Mouse (Mus musculus) heart, adult 2 months (tissue): ENCODE measurements around the gene Med13l. TPM values are rescaled to one million over a fixed set of nuclear protein-coding genes. Genes with fewer than 3 reads are reported as not detected.

ENCODE experiments used
- DNase-seq, 2 experiments: peaks; one replicate each; pipeline ENCODE4 v3.0.0; 2021
- H3K27ac ChIP-seq: fragments of 200-600 bp; 2 replicates; pipeline ENCODE4 v1.8.1; 2022
- H3K27me3 ChIP-seq: fragments of 200-500 bp; 2 replicates; pipeline ENCODE4 v1.6.1; 2012; ENCODE audit warnings: mild to moderate bottlenecking, low read length, inconsistent platforms, mixed read lengths; ENCODE audit not compliant: control insufficient read depth, insufficient read depth
- H3K36me3 ChIP-seq: fragments of 200-500 bp; 2 replicates; pipeline ENCODE4 v1.6.1; 2012; ENCODE audit warnings: low read length, inconsistent platforms; ENCODE audit not compliant: control insufficient read depth, insufficient read depth
- H3K4me1 ChIP-seq: fragments of 200-500 bp; 2 replicates; pipeline ENCODE4 v1.6.1; 2011; ENCODE audit warnings: low read length; ENCODE audit not compliant: control insufficient read depth, insufficient read depth
- H3K4me3 ChIP-seq: fragments of 200-600 bp; 2 replicates; pipeline ENCODE4 v1.8.1; 2022
- H3K79me2 ChIP-seq: fragments of 200-500 bp; replicated peaks from 2 replicates; pipeline ENCODE4 v1.6.1; 2012; ENCODE audit warnings: mild to moderate bottlenecking, inconsistent platforms, low read length, moderate library complexity, mixed read lengths; ENCODE audit not compliant: control insufficient read depth, insufficient read depth
- H3K9ac ChIP-seq: fragments of 200-500 bp; 2 replicates; pipeline ENCODE4 v1.6.1; 2012; ENCODE audit warnings: low read depth, mild to moderate bottlenecking, control low read depth, inconsistent platforms, low read length, mixed read lengths
- CTCF ChIP-seq: fragments of 200-600 bp; IDR thresholded peaks from 2 replicates; pipeline ENCODE4 v1.8.1; 2022; ENCODE audit warnings: antibody characterized with exemption, mild to moderate bottlenecking, moderate library complexity
- EP300 ChIP-seq: fragments of 200-500 bp; IDR thresholded peaks from 2 replicates; pipeline ENCODE4 v1.6.1; 2011; ENCODE audit warnings: low read depth, low read length, control low read depth; ENCODE audit not compliant: insufficient read depth
- POLR2A ChIP-seq: fragments of 200-500 bp; IDR thresholded peaks from 2 replicates; pipeline ENCODE4 v1.6.1; 2011; ENCODE audit warnings: mild to moderate bottlenecking, low read depth, low read length, control low read depth; ENCODE audit not compliant: insufficient read depth
- WGBS: fragments of 180-500 bp; shearing (Covaris S2); methylation state at CpG from one replicate; pipeline ENCODE4 v1.1.7; 2018; 5-methylcytosine and 5-hydroxymethylcytosine counted together
- intact Hi-C: fragments of 180-260 bp; cut with DNase I; formaldehyde crosslinking; loops from one replicate; pipeline ENCODE4 v1.15.1; 2025
- polyA plus RNA-seq: library from polyadenylated mRNA; depleted of rRNA; stranded (reverse); fragments of >200 nt; gene quantifications from 2 replicates; pipeline ENCODE4 v1.2.3, GENCODE M21; 2012
- total RNA-seq, 2 experiments: library from RNA; stranded (reverse); gene quantifications; 2 replicates each; pipeline ENCODE4 v1.2.3; 2021

Med13l gene
- total and polyA plus RNA-seq, 3 experiments: 11.0 to 30.8 (median 29.9) TPM

DNA sequence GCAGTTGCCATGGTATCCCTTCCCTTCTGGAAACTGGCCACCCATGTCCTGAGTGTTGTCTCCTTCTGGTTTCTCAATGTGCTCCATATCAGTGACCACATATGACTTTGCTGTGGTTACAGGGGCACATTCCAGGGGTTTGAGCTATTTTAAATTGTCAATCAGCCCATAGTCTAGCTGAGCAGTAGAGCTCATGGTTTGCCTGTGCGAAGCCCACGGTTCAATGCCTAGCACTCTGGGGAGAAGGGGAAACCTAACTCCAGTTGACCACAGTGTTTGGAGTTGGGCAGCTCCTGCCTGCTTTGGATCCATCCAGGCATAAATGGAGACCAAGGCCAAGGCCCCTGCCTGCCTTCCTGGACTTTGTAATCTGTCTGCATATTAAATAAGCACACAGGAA lies 182.6 kb downstream of the Med13l start:
- intact Hi-C loops: no loop called here
- Histone ChIP-seq H3K4me1 (no peaks in the 10 kb centered on the region), H3K4me3 (no peak overlapping the region), H3K79me2 (no peaks in the 10 kb centered on the region), H3K36me3 (no peaks in the 10 kb centered on the region), H3K27ac (no peak overlapping the region), H3K9ac (no peak overlapping the region), H3K27me3 (no peaks in the 10 kb centered on the region)
- no peak for DNase-seq
- whole genome bisulfite sequencing: 87% methylated on average over 2 of the region's 2 CpGs
- no peak for TF ChIP-seq POLR2A
- TF ChIP-seq EP300: no peak
- no peak for TF ChIP-seq CTCF

- no peak overlapping the region for H3K27ac ChIP-seq
- H3K36me3 ChIP-seq: no peaks in the 10 kb centered on the region
- no peak overlapping the region for H3K4me3 ChIP-seq
- no peaks in the 10 kb centered on the region for H3K79me2 ChIP-seq
- H3K27me3 ChIP-seq: no peaks in the 10 kb centered on the region
- H3K4me1 ChIP-seq: no peaks in the 10 kb centered on the region
- intact Hi-C loops: no loop called here
- no peak for DNase-seq
- no peak overlapping the region for H3K9ac ChIP-seq
- WGBS: 84% methylated on average over 10 of the region's 10 CpGs
- TF ChIP-seq EP300 (no peak), POLR2A (no peak), CTCF (no peak)
These were observed 186.5 kb downstream of the Med13l start for GRCm38 (mm10) chr5:118747026-118747425.

- 81% methylated on average over 13 of the region's 13 CpGs for WGBS
- H3K27ac ChIP-seq: no peak overlapping the region
- no peak for DNase-seq
- intact Hi-C loops: no loop called here
- no peaks in the 10 kb centered on the region for H3K79me2 ChIP-seq
- H3K27me3 ChIP-seq: no peaks in the 10 kb centered on the region
- no peaks in the 10 kb centered on the region for H3K36me3 ChIP-seq
- no peaks in the 10 kb centered on the region for H3K4me1 ChIP-seq
- TF ChIP-seq EP300: no peak
- no peak for TF ChIP-seq POLR2A
- no peak overlapping the region for H3K4me3 ChIP-seq
- H3K9ac ChIP-seq: no peak overlapping the region
These were observed 191.1 kb downstream of the Med13l start for GRCm38 (mm10) chr5:118751446-118752179.

DNA sequence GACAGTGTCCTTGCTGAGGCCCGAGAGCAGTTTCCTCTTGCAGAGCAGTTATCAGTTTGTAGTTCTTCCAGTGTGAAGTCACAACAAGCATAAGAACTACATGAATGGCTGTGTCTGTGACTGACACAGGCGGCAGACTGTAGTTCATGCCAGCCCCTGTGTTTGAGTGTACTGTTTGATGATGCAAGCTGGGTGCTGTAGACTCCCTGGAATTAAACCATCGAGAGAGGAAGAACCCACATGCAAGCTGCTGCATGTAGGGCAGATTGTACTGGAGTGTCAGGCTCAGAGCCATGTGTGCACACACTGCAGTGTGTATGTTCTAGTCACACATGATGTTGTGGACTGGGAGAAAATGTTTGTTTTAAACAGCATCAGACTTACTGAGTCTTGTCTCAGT lies 192.4 kb downstream of the Med13l start:
- 63% methylated on average over 3 of the region's 3 CpGs for WGBS
- no peak overlapping the region for H3K9ac ChIP-seq
- no peak overlapping the region for H3K4me3 ChIP-seq
- DNase-seq: no peak
- no peaks in the 10 kb centered on the region for H3K79me2 ChIP-seq
- no peaks in the 10 kb centered on the region for H3K4me1 ChIP-seq
- TF ChIP-seq CTCF (no peak), POLR2A (no peak), EP300 (no peak)
- intact Hi-C loops: no loop called here
- H3K27ac ChIP-seq: no peak overlapping the region
- H3K27me3 ChIP-seq: no peaks in the 10 kb centered on the region
- no peaks in the 10 kb centered on the region for H3K36me3 ChIP-seq

GRCm38 (mm10) chr5:118753471-118754044 lies 193.1 kb downstream of the Med13l start:
- intact Hi-C loops: no loop called here
- H3K79me2 ChIP-seq: no peaks in the 10 kb centered on the region
- no peaks in the 10 kb centered on the region for H3K4me1 ChIP-seq
- DNase-seq: peak in 1 of 2 experiments; percentile 26
- H3K27ac ChIP-seq: no peak overlapping the region
- WGBS: 75% methylated on average over 10 of the region's 10 CpGs
- H3K36me3 ChIP-seq: no peaks in the 10 kb centered on the region
- TF ChIP-seq EP300: no peak
- TF ChIP-seq POLR2A: no peak
- TF ChIP-seq CTCF: no peak
- no peaks in the 10 kb centered on the region for H3K27me3 ChIP-seq
- H3K9ac ChIP-seq: no peak overlapping the region
- no peak overlapping the region for H3K4me3 ChIP-seq

GRCm38 (mm10) chr5:118754191-118754759 lies 193.8 kb downstream of the Med13l start:
- WGBS: 88% methylated on average over 4 of the region's 4 CpGs
- no peaks in the 10 kb centered on the region for H3K79me2 ChIP-seq
- H3K27me3 ChIP-seq: no peaks in the 10 kb centered on the region
- DNase-seq: no peak
- no peaks in the 10 kb centered on the region for H3K36me3 ChIP-seq
- H3K4me3 ChIP-seq: no peak overlapping the region
- no peak overlapping the region for H3K9ac ChIP-seq
- TF ChIP-seq CTCF (no peak), EP300 (no peak), POLR2A (no peak)
- no peaks in the 10 kb centered on the region for H3K4me1 ChIP-seq
- intact Hi-C loops: no loop called here
- no peak overlapping the region for H3K27ac ChIP-seq
